Mouse (Mus musculus): ENCODE data around the gene Ganc.

- TF ChIP-seq CTCF (IDR thresholded peaks at IDR 0.05), result no peak
- no peak for TF ChIP-seq POLR2A (IDR thresholded peaks at IDR 0.05; ENCODE audit: insufficient read depth, low read depth, low read length)
- no peak for TF ChIP-seq EP300 (IDR thresholded peaks at IDR 0.05; ENCODE audit: insufficient read depth, low read depth, low read length)
Measured at GRCm38 (mm10) chr2:120465397-120465785, 61.7 kb downstream of the Ganc start.
